Mouse (Mus musculus) lung, adult 2 months (tissue): ENCODE measurements around the gene Zkscan4. TPM values are rescaled to one million over a fixed set of nuclear protein-coding genes. Genes with fewer than 3 reads are reported as not detected.
"Not testable (repeated sequence)": the region's sequence is repeated elsewhere in the genome, so short reads cannot be mapped to it uniquely, and the experiment has no call there.

Experiments
- DNase-seq: peaks from one replicate; pipeline ENCODE4 v3.0.0; 2022
- H3K4me1 ChIP-seq: fragments of 200-500 bp; 2 replicates; pipeline ENCODE4 v1.6.1; 2011; ENCODE audit warnings: low read length; ENCODE audit not compliant: control insufficient read depth, insufficient read depth
- H3K4me3 ChIP-seq: fragments of 200-500 bp; replicated peaks from 2 replicates; pipeline ENCODE3; 2011; ENCODE audit warnings: low read depth, mild to moderate bottlenecking, control low read depth, low read length; ENCODE audit errors: extremely low read depth
- CTCF ChIP-seq: fragments of 200-500 bp; IDR thresholded peaks from 2 replicates; pipeline ENCODE4 v1.5.1; 2011; ENCODE audit warnings: mild to moderate bottlenecking, low read length, control low read depth; ENCODE audit not compliant: insufficient read depth
- POLR2A ChIP-seq: fragments of 200-500 bp; IDR thresholded peaks from 2 replicates; pipeline ENCODE4 v1.6.1; 2011; ENCODE audit warnings: low read depth, mild to moderate bottlenecking, control low read depth, low read length, borderline replicate concordance; ENCODE audit errors: extremely low read depth
- WGBS: fragments of 180-500 bp; shearing (Covaris S2); methylation state at CpG from one replicate; pipeline ENCODE4 v1.1.7; 2018; 5-methylcytosine and 5-hydroxymethylcytosine counted together
- polyA plus RNA-seq: library from polyadenylated mRNA; depleted of rRNA; stranded (reverse); fragments of >200 nt; gene quantifications from 2 replicates; pipeline ENCODE4 v1.2.3, GENCODE M21; 2012; rRNA removed

Gene Zkscan4
- polyA plus RNA-seq: 1.2 and 1.7 TPM in 2 replicates

DNA sequence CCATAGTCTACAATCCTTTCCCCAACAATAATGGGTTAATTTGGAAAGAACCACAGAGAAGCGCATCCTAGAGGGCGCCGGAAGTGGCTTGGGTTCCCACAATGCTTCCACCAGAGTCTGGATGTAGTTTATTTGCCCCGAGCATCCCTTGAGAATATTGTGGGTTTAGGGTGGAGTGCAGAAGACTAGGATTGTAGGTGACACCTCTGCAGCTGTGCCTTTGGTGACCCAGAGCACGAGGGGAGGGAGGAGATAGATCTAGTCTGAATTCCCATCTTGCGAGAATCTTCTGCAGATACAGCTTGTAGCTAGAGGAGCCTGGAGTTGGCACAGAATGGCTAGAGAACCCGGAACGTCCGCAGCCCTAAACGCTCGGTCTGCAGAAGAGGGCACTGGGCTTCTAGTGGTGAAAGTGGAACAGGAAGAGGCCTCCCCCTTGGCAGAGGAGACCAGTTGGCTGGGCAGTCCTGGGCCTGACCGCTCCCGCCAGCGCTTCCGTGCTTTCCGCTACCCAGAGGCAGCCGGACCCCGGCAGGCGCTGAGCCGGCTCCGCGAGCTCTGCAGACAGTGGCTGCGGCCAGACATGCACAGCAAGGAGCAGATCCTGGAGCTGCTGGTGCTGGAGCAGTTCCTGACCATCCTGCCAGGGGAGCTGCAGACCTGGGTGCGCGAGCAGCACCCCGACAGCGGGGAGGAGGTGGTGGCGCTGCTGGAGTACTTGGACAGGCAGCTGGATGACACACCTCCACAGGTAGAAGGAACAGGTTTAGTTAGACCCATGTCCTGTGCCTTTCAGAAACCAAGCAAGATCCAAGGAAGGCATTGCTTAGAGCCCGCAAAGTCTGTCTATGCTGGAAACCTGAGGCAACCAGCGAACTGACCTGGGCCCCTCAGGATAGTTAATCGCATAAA, at the start of gene Zkscan4, which contains the start of gene Gm10065:
Zkscan4 (plus strand) TSS at position 149 of the 912 bp plus-strand sequence.
Gm10065 (minus strand) TSS at position 683 of the 912 bp plus-strand sequence.
- H3K4me3 ChIP-seq: peak within 1 kb of the TSS; percentile 72
- 4% methylated on average over 31 of the region's 31 CpGs for WGBS
- DNase-seq: peak; percentile 59
- not testable (repeated sequence) for H3K4me1 ChIP-seq

DNA sequence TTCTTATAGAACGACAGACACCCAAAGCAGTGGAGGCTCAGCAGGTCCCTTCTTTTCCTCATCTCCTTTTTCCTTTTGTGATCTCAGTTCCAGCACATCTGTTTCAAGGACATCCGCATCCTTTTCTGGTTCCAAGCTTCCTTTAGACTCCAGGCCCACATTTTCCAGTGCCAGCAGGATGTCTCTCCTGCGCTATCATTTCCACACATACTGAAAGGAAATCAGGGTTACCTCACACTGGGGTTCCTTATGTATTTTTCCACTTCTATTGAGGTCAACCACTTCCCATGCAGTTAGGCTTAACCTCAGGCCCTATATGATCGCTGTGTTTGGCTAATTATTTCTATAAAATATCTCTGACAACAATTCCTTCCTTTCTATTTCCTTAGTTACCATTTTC, 43.2 kb upstream of the Zkscan4 start:
- TF ChIP-seq POLR2A: no peak
- TF ChIP-seq CTCF: no peak
- 65% methylated on average over 4 of the region's 4 CpGs for WGBS
- no peak for DNase-seq
- no peak overlapping the region for H3K4me3 ChIP-seq
- peaks cover 5% of the 10 kb centered on the region for H3K4me1 ChIP-seq

DNA sequence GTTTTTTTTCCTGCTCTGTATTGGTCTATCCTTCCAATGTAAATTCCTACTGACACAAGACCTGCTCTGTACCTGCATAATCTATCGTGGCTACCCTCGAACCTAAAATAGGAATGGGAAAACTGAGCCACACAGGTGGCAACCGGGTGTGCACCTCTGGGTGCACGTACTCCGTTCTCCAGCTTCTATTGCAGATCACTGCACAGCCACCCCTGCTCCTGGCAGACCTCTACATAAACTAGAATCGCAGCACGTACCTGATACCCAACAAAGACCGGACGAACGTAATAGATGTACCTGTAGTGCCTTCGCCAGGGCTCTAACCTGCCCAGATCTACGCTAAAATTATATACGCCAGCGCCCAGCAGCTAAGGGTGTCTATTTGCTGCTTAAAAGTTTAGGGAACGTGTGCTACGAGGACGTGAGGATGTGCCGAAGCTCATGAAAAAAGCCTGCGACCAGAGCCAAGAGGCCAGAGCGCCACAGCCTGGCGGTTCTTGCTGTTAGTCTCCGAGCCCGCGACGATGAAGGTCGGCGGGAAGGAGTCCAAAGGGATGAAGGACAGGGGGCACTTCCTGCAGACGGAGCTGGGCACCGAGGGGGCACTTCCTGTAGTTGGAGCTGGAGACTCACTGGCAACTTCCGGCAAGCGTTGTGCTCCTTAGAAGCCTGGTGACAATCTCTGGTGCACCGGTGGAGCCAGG, 38.1 kb upstream of the Zkscan4 start, which contains the start of gene Pgbd1:
Pgbd1 (minus strand) TSS at position 556 of the 704 bp plus-strand sequence.
- 1% methylated on average over 32 of the region's 32 CpGs for WGBS
- peak; percentile 46 for DNase-seq
- Histone ChIP-seq H3K4me3 (peak within 1 kb of the TSS; percentile 66), H3K4me1 (peaks cover 5% of the 10 kb centered on the region)
- no peak for TF ChIP-seq CTCF
- no peak for TF ChIP-seq POLR2A

DNA sequence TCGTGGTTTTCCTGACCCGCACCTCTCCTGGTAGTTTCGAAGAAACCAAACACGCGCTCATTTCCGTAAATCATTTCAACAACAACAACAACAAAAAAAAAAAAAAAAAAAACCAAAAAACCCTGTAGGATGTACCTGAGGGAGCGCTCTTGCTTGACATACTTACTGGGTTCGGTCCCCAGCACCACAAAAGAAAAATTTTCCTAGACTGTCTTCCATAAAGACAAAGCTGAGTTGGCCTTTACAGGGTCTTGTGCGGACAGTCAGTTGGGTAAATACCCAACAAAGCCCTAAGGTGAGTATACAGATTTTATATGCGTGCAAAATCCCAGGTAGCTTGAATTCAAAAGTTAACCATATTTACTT, 37.5 kb upstream of the Zkscan4 start:
- TF ChIP-seq CTCF (no peak), POLR2A (no peak)
- H3K4me3 ChIP-seq: peak overlapping the region; percentile 66
- DNase-seq: no peak
- WGBS: 17% methylated on average over 10 of the region's 10 CpGs
- H3K4me1 ChIP-seq: peaks cover 5% of the 10 kb centered on the region

DNA sequence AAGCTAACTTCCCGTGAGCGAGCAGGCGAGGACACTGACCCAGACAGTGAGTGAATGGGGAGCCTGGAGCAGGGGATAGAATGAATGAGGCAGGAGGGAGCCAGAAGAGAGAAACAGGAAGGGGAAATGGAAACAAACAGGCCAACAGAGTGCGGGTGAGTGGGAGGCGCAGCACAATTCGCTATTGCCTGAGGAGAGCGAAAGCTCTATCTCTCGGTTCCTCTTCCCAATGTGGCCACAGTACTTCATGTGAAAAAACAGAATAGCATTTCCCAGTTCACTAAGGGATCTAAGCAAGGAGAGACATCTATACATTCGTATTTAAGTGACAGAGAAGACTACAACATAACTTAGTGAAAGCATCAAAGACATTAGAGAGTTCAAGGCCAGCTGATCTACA, 31.9 kb upstream of the Zkscan4 start:
- no peak for DNase-seq
- no peak overlapping the region for H3K4me3 ChIP-seq
- 72% methylated on average over 9 of the region's 9 CpGs for whole genome bisulfite sequencing

DNA sequence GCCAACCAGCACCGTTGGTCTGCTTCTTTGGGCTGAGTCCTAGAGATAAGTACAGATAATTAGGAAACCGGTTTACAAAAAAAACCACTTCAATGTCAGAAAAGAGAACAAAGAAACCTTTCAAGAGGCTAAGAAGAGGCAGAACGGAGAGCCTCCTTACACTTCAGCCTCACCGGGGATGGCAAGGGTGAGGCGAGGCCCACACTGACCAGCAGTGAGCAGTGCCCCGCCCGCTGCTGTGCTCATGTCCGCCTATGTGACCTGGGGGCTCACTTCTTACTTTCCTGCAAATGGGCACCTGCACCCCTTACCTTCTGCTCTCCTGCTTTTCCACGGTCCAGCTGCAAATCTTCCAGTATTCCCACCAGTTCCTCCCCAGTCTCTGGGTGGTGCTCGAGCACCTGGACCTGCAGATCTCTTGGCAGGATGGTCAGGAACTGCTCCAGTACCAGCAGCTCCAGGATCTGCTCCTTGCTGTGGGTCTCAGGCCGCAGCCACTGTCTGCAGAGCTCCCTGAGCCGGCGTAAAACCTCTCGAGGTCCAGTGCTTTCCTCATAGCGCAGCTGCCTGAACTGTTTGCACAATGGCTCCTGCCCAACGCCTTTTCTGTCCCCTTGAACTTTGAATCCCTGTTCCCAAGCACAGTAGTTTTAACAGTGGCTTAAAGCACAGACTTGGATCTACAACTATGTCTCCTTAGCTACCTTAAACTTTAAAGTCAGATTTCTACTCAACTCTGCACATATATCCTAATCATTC, 30.7 kb upstream of the Zkscan4 start:
- no peak for DNase-seq
- 75% methylated on average over 16 of the region's 16 CpGs for WGBS

More for the DNA sequence above, 31.9 kb upstream of the Zkscan4 start:
- H3K4me1 ChIP-seq: peaks cover 2% of the 10 kb centered on the region; the same call in 1 of the 2 replicates
- TF ChIP-seq CTCF: no peak
- no peak for TF ChIP-seq POLR2A

DNA sequence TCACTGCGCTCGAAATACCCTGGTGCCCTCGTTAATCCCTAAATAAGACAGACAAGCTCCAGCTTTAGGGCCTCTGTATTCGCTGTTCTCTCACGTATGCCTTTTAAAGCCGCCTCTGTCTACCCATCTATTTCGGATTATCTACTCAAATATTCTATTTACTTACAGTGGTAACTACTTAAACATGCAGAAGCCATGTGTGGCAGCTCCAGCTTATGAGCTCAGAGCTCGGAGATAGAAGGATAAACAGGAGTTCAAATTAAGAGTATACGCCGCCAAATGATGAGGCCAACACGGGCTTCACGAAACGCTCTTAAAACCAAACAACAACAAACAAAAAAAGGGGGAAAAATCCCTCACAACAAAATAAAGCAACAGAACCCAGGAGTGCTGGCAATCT, 25.7 kb upstream of the Zkscan4 start:
- H3K4me1 ChIP-seq: peaks cover 4% of the 10 kb centered on the region; the same call in 1 of the 2 replicates
- DNase-seq: no peak
- H3K4me3 ChIP-seq: peak overlapping the region; percentile 100
- TF ChIP-seq POLR2A (no peak), CTCF (no peak)
- WGBS: 2% methylated on average over 13 of the region's 13 CpGs

More for the DNA sequence above, 30.7 kb upstream of the Zkscan4 start:
- H3K4me3 ChIP-seq: no peak overlapping the region
- H3K4me1 ChIP-seq: peaks cover 4% of the 10 kb centered on the region; the same call in 1 of the 2 replicates
- TF ChIP-seq POLR2A (no peak), CTCF (no peak)

DNA sequence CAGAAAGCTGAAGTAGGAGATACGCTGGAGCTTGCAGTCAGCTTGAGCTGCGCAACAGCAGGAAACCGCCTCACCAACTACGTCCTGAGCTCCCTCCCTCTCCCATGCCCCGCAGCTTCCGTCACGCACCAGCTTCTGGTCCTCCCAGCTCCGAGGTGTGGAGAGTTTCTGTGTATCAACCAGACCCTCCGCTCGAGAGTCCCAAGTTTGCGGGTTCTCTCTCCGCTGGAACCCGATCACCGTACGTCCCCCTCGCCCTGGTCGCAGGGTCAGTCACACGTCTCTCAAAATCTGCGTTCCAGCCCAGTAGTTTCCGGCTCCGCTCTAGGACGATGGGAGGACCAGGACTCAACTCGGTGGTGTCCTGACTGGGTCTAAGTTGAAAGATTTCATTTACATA, 25.3 kb upstream of the Zkscan4 start, which contains the start of gene Zscan26:
Zscan26 (minus strand) TSS at position 282 of the 400 bp plus-strand sequence.
- Histone ChIP-seq H3K4me3 (peak within 1 kb of the TSS; percentile 100), H3K4me1 (peaks cover 4% of the 10 kb centered on the region; the same call in 1 of the 2 replicates)
- WGBS: under 1% methylated on average over 23 of the region's 23 CpGs
- TF ChIP-seq CTCF (no peak), POLR2A (peak; percentile 90; the same call in 1 of the 2 replicates)
- DNase-seq: peak; percentile 83

DNA sequence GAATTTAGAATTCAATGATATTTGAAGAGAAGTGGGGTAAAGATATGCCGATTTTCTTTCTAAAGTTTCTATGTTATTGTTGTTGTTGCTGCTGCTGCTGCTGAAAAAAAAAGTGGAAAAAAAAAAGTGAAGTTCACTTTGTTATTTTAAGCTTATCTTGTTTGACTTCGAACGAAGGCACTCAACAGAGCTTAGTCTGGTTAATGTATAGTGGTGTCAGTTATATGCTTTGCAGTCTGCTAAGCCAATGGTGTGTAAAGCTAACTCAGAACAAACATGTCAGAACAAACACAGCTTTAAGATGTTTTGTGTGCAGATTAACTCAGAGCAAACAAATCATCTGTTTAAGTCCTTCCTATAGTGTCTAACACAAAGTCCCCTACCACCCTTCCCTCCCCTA, 24.6 kb upstream of the Zkscan4 start:
- Histone ChIP-seq H3K4me3 (no peak overlapping the region), H3K4me1 (peaks cover 4% of the 10 kb centered on the region; the same call in 1 of the 2 replicates)
- TF ChIP-seq CTCF: no peak
- no peak for TF ChIP-seq POLR2A
- no peak for DNase-seq
- 65% methylated on average over 3 of the region's 3 CpGs for WGBS
